Mouse (Mus musculus): ENCODE measurements around the gene Krtap3-1. TPM values are rescaled to one million over a fixed set of nuclear protein-coding genes. Genes with fewer than 3 reads are reported as not detected.
A peak's percentile ranks its signal among the peaks of the same experiment; 100 is the strongest.

The Krtap3-1 gene
- polyA plus RNA-seq, 1 experiment from 2014 or later: not detected

- no peak overlapping the region for H3K4me3 ChIP-seq (ENCODE audit: low read length)
- no peak for ATAC-seq (ENCODE audit: low FRiP score, low TSS enrichment)
- no peak overlapping the region for H3K4me2 ChIP-seq (replicated peaks; ENCODE audit: low read depth, low read length)
- 87% methylated on average over 6 of the region's 6 CpGs for WGBS
- H3K4me1 ChIP-seq (ENCODE audit: control insufficient read depth, insufficient read depth, low read length): no peaks in the 10 kb centered on the region
- no peaks in the 10 kb centered on the region for H3K9me3 ChIP-seq (ENCODE audit: control insufficient read depth, low read length)
- no peak overlapping the region for H3K9ac ChIP-seq (ENCODE audit: low read depth, low read length)
- H3K27ac ChIP-seq (ENCODE audit: low read depth, low read length): no peak overlapping the region
- no peaks in the 10 kb centered on the region for H3K27me3 ChIP-seq (ENCODE audit: control insufficient read depth, insufficient read depth, low read length)
- no peaks in the 10 kb centered on the region for H3K36me3 ChIP-seq (ENCODE audit: control insufficient read depth, insufficient read depth, low read length)
Observed at GRCm38 (mm10) chr11:99581564-99581963, 15.1 kb upstream of the Krtap3-1 start.

GRCm38 (mm10) chr11:99581051-99581450 lies 14.6 kb upstream of the Krtap3-1 start:
- Histone ChIP-seq H3K4me2 (replicated peaks; ENCODE audit: low read depth, low read length) (no peak overlapping the region), H3K4me3 (ENCODE audit: low read length) (no peak overlapping the region), H3K9me3 (ENCODE audit: control insufficient read depth, low read length) (no peaks in the 10 kb centered on the region), H3K4me1 (ENCODE audit: control insufficient read depth, insufficient read depth, low read length) (no peaks in the 10 kb centered on the region), H3K27me3 (ENCODE audit: control insufficient read depth, insufficient read depth, low read length) (no peaks in the 10 kb centered on the region), H3K36me3 (ENCODE audit: control insufficient read depth, insufficient read depth, low read length) (no peaks in the 10 kb centered on the region), H3K9ac (ENCODE audit: low read depth, low read length) (no peak overlapping the region), H3K27ac (ENCODE audit: low read depth, low read length) (no peak overlapping the region)
- 92% methylated on average over 5 of the region's 5 CpGs for WGBS
- no peak for ATAC-seq (ENCODE audit: low FRiP score, low TSS enrichment)

GRCm38 (mm10) chr11:99580636-99581035 lies 14.2 kb upstream of the Krtap3-1 start, which contains the start of gene Krtap1-5:
Krtap1-5 (minus strand) TSS chr11:99581016.
- Histone ChIP-seq H3K4me3 (ENCODE audit: low read length) (no peak within 1 kb of the TSS), H3K36me3 (ENCODE audit: control insufficient read depth, insufficient read depth, low read length) (no peaks in the 10 kb centered on the region), H3K4me1 (ENCODE audit: control insufficient read depth, insufficient read depth, low read length) (no peaks in the 10 kb centered on the region), H3K27me3 (ENCODE audit: control insufficient read depth, insufficient read depth, low read length) (no peaks in the 10 kb centered on the region), H3K4me2 (replicated peaks; ENCODE audit: low read depth, low read length) (no peak within 1 kb of the TSS), H3K9me3 (ENCODE audit: control insufficient read depth, low read length) (no peaks in the 10 kb centered on the region), H3K27ac (ENCODE audit: low read depth, low read length) (no peak within 1 kb of the TSS), H3K9ac (ENCODE audit: low read depth, low read length) (no peak within 1 kb of the TSS)
- ATAC-seq (ENCODE audit: low FRiP score, low TSS enrichment): no peak
- WGBS: 81% methylated on average over 6 of the region's 6 CpGs

GRCm38 (mm10) chr11:99574106-99574505 lies 7.7 kb upstream of the Krtap3-1 start:
- no peaks in the 10 kb centered on the region for H3K36me3 ChIP-seq (ENCODE audit: control insufficient read depth, insufficient read depth, low read length)
- no peak overlapping the region for H3K4me3 ChIP-seq (ENCODE audit: low read length)
- H3K9me3 ChIP-seq (ENCODE audit: control insufficient read depth, low read length): no peaks in the 10 kb centered on the region
- no peaks in the 10 kb centered on the region for H3K27me3 ChIP-seq (ENCODE audit: control insufficient read depth, insufficient read depth, low read length)
- no peak overlapping the region for H3K9ac ChIP-seq (ENCODE audit: low read depth, low read length)
- H3K27ac ChIP-seq (ENCODE audit: low read depth, low read length): no peak overlapping the region
- WGBS: 5% methylated on average over 7 of the region's 7 CpGs
- H3K4me2 ChIP-seq (replicated peaks; ENCODE audit: low read depth, low read length): peak overlapping the region; percentile 25; the same call in 1 of the 2 replicates
- no peak; the same call in 1 of the 2 replicates for ATAC-seq (ENCODE audit: low FRiP score, low TSS enrichment)
- H3K4me1 ChIP-seq (ENCODE audit: control insufficient read depth, insufficient read depth, low read length): no peaks in the 10 kb centered on the region

- Histone ChIP-seq H3K4me2 (replicated peaks; ENCODE audit: low read depth, low read length) (no peak overlapping the region), H3K4me3 (ENCODE audit: low read length) (no peak overlapping the region), H3K9me3 (ENCODE audit: control insufficient read depth, low read length) (no peaks in the 10 kb centered on the region), H3K27me3 (ENCODE audit: control insufficient read depth, insufficient read depth, low read length) (no peaks in the 10 kb centered on the region), H3K36me3 (ENCODE audit: control insufficient read depth, insufficient read depth, low read length) (no peaks in the 10 kb centered on the region), H3K4me1 (ENCODE audit: control insufficient read depth, insufficient read depth, low read length) (no peaks in the 10 kb centered on the region), H3K27ac (ENCODE audit: low read depth, low read length) (no peak overlapping the region), H3K9ac (ENCODE audit: low read depth, low read length) (no peak overlapping the region)
- WGBS: 57% methylated on average over 4 of the region's 4 CpGs
- ATAC-seq (ENCODE audit: low FRiP score, low TSS enrichment): no peak
Observed at GRCm38 (mm10) chr11:99573164-99573563, 6.7 kb upstream of the Krtap3-1 start.

GRCm38 (mm10) chr11:99562580-99562979 lies 3.9 kb downstream of the Krtap3-1 start:
- Histone ChIP-seq H3K9me3 (ENCODE audit: control insufficient read depth, low read length) (no peaks in the 10 kb centered on the region), H3K36me3 (ENCODE audit: control insufficient read depth, insufficient read depth, low read length) (no peaks in the 10 kb centered on the region), H3K4me1 (ENCODE audit: control insufficient read depth, insufficient read depth, low read length) (no peaks in the 10 kb centered on the region), H3K4me3 (ENCODE audit: low read length) (no peak overlapping the region), H3K4me2 (replicated peaks; ENCODE audit: low read depth, low read length) (no peak overlapping the region), H3K27ac (ENCODE audit: low read depth, low read length) (no peak overlapping the region), H3K9ac (ENCODE audit: low read depth, low read length) (no peak overlapping the region), H3K27me3 (ENCODE audit: control insufficient read depth, insufficient read depth, low read length) (no peaks in the 10 kb centered on the region)
- ATAC-seq (ENCODE audit: low FRiP score, low TSS enrichment): no peak
- WGBS: 69% methylated on average over 6 of the region's 6 CpGs

GRCm38 (mm10) chr11:99559366-99559765 lies 7.1 kb downstream of the Krtap3-1 start, which contains the start of gene Gm11939:
Gm11939 (minus strand) TSS chr11:99559466.
- ATAC-seq (ENCODE audit: low FRiP score, low TSS enrichment): no peak
- Histone ChIP-seq H3K4me2 (replicated peaks; ENCODE audit: low read depth, low read length) (no peak within 1 kb of the TSS), H3K27me3 (ENCODE audit: control insufficient read depth, insufficient read depth, low read length) (no peaks in the 10 kb centered on the region), H3K36me3 (ENCODE audit: control insufficient read depth, insufficient read depth, low read length) (no peaks in the 10 kb centered on the region), H3K4me1 (ENCODE audit: control insufficient read depth, insufficient read depth, low read length) (no peaks in the 10 kb centered on the region), H3K9ac (ENCODE audit: low read depth, low read length) (no peak within 1 kb of the TSS), H3K9me3 (ENCODE audit: control insufficient read depth, low read length) (no peaks in the 10 kb centered on the region), H3K4me3 (ENCODE audit: low read length) (no peak within 1 kb of the TSS), H3K27ac (ENCODE audit: low read depth, low read length) (no peak within 1 kb of the TSS)
- 89% methylated on average over 9 of the region's 9 CpGs for WGBS

- no peak overlapping the region for H3K4me2 ChIP-seq (replicated peaks; ENCODE audit: low read depth, low read length)
- H3K4me1 ChIP-seq (ENCODE audit: control insufficient read depth, insufficient read depth, low read length): no peaks in the 10 kb centered on the region
- 50% methylated on average over 3 of the region's 3 CpGs for WGBS
- H3K36me3 ChIP-seq (ENCODE audit: control insufficient read depth, insufficient read depth, low read length): no peaks in the 10 kb centered on the region
- H3K9ac ChIP-seq (ENCODE audit: low read depth, low read length): no peak overlapping the region
- no peak for ATAC-seq (ENCODE audit: low FRiP score, low TSS enrichment)
- H3K9me3 ChIP-seq (ENCODE audit: control insufficient read depth, low read length): no peaks in the 10 kb centered on the region
- no peak overlapping the region for H3K27ac ChIP-seq (ENCODE audit: low read depth, low read length)
- H3K4me3 ChIP-seq (ENCODE audit: low read length): no peak overlapping the region
- no peaks in the 10 kb centered on the region for H3K27me3 ChIP-seq (ENCODE audit: control insufficient read depth, insufficient read depth, low read length)
Observed at GRCm38 (mm10) chr11:99557976-99558745, 8.3 kb downstream of the Krtap3-1 start.

GRCm38 (mm10) chr11:99556753-99557152 lies 9.7 kb downstream of the Krtap3-1 start, which contains the start of gene Krtap3-2:
Krtap3-2 (minus strand) TSS chr11:99556853.
- H3K27me3 ChIP-seq (ENCODE audit: control insufficient read depth, insufficient read depth, low read length): no peaks in the 10 kb centered on the region
- no peaks in the 10 kb centered on the region for H3K36me3 ChIP-seq (ENCODE audit: control insufficient read depth, insufficient read depth, low read length)
- no peak within 1 kb of the TSS for H3K4me3 ChIP-seq (ENCODE audit: low read length)
- no peak for ATAC-seq (ENCODE audit: low FRiP score, low TSS enrichment)
- no peaks in the 10 kb centered on the region for H3K9me3 ChIP-seq (ENCODE audit: control insufficient read depth, low read length)
- H3K4me1 ChIP-seq (ENCODE audit: control insufficient read depth, insufficient read depth, low read length): no peaks in the 10 kb centered on the region
- WGBS: 80% methylated on average over 2 of the region's 2 CpGs
- H3K27ac ChIP-seq (ENCODE audit: low read depth, low read length): no peak within 1 kb of the TSS
- no peak within 1 kb of the TSS for H3K4me2 ChIP-seq (replicated peaks; ENCODE audit: low read depth, low read length)
- no peak within 1 kb of the TSS for H3K9ac ChIP-seq (ENCODE audit: low read depth, low read length)

Measured in kidney, embryonic 14.5 days (tissue).